ENCODE assay signal across 7 mouse cellular contexts in genomic region chr6:28981966-28982701, GRCm38 (mm10).
DNase-seq lines count a peak whose midpoint lies in the region; ATAC-seq and TF ChIP-seq lines count a peak whose summit lies in the region.

No protein-coding gene starts in this region.

- peaks cover 46% of the 10 kb centered on the region for H3K4me1 ChIP-seq in E14TG2a.4 (replicated peaks; ENCODE audit: low read depth, low read length)
- H3K4me1 ChIP-seq in heart, embryonic 14.5 days (ENCODE audit: control insufficient read depth in 2 of 2, insufficient read depth in 2 of 2, low read length in 2 of 2), result peaks cover 5 to 14% of the 10 kb centered on the region in 2 experiments
- peaks cover 31% of the 10 kb centered on the region for H3K4me1 ChIP-seq in midbrain, embryonic 12.5 days

- H3K27ac ChIP-seq in heart, embryonic 14.5 days (replicated peaks in 1 of 2; ENCODE audit: control insufficient read depth in 1 of 2, insufficient read depth in 1 of 2, low read depth in 2 of 2, low read length in 2 of 2), result no peak overlapping the region
- H3K27ac ChIP-seq in midbrain, embryonic 12.5 days (replicated peaks), result no peak overlapping the region

- H3K9ac ChIP-seq in heart, embryonic 14.5 days (ENCODE audit: low read length), result no peak overlapping the region
- H3K9ac ChIP-seq in midbrain, embryonic 12.5 days (replicated peaks), result no peak overlapping the region

- no peaks in the 10 kb centered on the region for H3K36me3 ChIP-seq in E14TG2a.4 (ENCODE audit: insufficient read depth, low read length)
- H3K36me3 ChIP-seq in heart, embryonic 14.5 days (ENCODE audit: control insufficient read depth, insufficient read depth, low read length), result no peaks in the 10 kb centered on the region
- H3K36me3 ChIP-seq in midbrain, embryonic 12.5 days, result no peaks in the 10 kb centered on the region

- no peak for TF ChIP-seq CTCF in E14TG2a.4 (conservative IDR thresholded peaks at IDR 0.05; ENCODE audit: low read length)

- ATAC-seq in heart, embryonic 14.5 days (ENCODE audit: insufficient number of reproducible peaks, insufficient read depth, low FRiP score, low read depth), result no peak
- ATAC-seq in midbrain, embryonic 12.5 days (ENCODE audit: low FRiP score, low read depth), result no peak

- peak overlapping the region; percentile 79 for H3K4me3 ChIP-seq in E14TG2a.4 (replicated peaks; ENCODE audit: low read length)
- no peak overlapping the region; a peak in 1 of 4 replicates for H3K4me3 ChIP-seq in heart, embryonic 14.5 days (ENCODE audit: control insufficient read depth in 1 of 2, insufficient read depth in 1 of 2, low read depth in 1 of 2, low read length in 2 of 2)
- H3K4me3 ChIP-seq in midbrain, embryonic 12.5 days, result peak overlapping the region; percentile 56

- peak; percentile 48 for DNase-seq in adipocyte (ENCODE audit: low spot score)
- DNase-seq in embryo, embryonic 11.5 days (ENCODE audit: low read depth, low spot score), result peak; percentile 71
- DNase-seq in kidney, postnatal 25 days, result peak; percentile 78 to 84
- DNase-seq in thymus, postnatal 36 days, result peak; percentile 18 to 35

- H3K27me3 ChIP-seq in E14TG2a.4 (ENCODE audit: insufficient read depth, low read length), result peaks cover 83% of the 10 kb centered on the region
- H3K27me3 ChIP-seq in heart, embryonic 14.5 days (ENCODE audit: control insufficient read depth, insufficient read depth, low read length), result peaks cover 33% of the 10 kb centered on the region
- H3K27me3 ChIP-seq in midbrain, embryonic 12.5 days, result peaks cover 50% of the 10 kb centered on the region

- H3K9me3 ChIP-seq in E14TG2a.4 (ENCODE audit: low read length), result no peaks in the 10 kb centered on the region
- H3K9me3 ChIP-seq in heart, embryonic 14.5 days (ENCODE audit: control insufficient read depth, low read length), result no peaks in the 10 kb centered on the region
- H3K9me3 ChIP-seq in midbrain, embryonic 12.5 days, result no peaks in the 10 kb centered on the region

- 10% methylated on average over 18 of the region's 18 CpGs for WGBS in heart, embryonic 14.5 days
- 13% methylated on average over 18 of the region's 18 CpGs for WGBS in midbrain, embryonic 12.5 days

- peak overlapping the region; percentile 96 for H3K4me2 ChIP-seq in heart, embryonic 14.5 days (ENCODE audit: low read length)
- peak overlapping the region; percentile 94 for H3K4me2 ChIP-seq in midbrain, embryonic 12.5 days (replicated peaks)

Comparison
In these comparisons a context has a peak if more than half of its experiments do, and no peak if none do; other contexts are left out.
1. H3K4me3 ChIP-seq: peak in E14TG2a.4 (single experiment) and midbrain, embryonic 12.5 days (single experiment); none in heart, embryonic 14.5 days (0 of 2).
2. DNase-seq: peak in every context shown above with its lines; median percentile 81 in kidney, postnatal 25 days; 71 in embryo, embryonic 11.5 days; 48 in adipocyte; 26 in thymus, postnatal 36 days.